Mouse (Mus musculus) liver, embryonic 13.5 days (tissue): Measurements from ENCODE around the gene Olfr883. TPM values are rescaled to one million over a fixed set of nuclear protein-coding genes. Genes with fewer than 3 reads are reported as not detected.

ENCODE experiments used
- ATAC-seq: fragments of 200-750 bp; cut with Nextera tagmentation; 2 replicates; pipeline ENCODE4 v1.8.0; 2017; ENCODE audit warnings: low read depth, mild to moderate bottlenecking, moderate number of reproducible peaks, moderate library complexity
- DNase-seq: peaks from one replicate; pipeline ENCODE4 v3.0.0; 2022
- H3K27ac ChIP-seq: fragments of 300-500 bp; sonication (generic); 2 replicates; pipeline ENCODE4 v1.5.1; 2015; ENCODE audit warnings: moderate library complexity, mild to moderate bottlenecking, inconsistent platforms
- H3K27me3 ChIP-seq: fragments of 300-500 bp; sonication (generic); 2 replicates; pipeline ENCODE4 v1.6.1; 2015; ENCODE audit warnings: mild to moderate bottlenecking, inconsistent platforms
- H3K36me3 ChIP-seq: fragments of 300-500 bp; sonication (generic); 2 replicates; pipeline ENCODE4 v1.6.1; 2015; ENCODE audit warnings: mild to moderate bottlenecking, inconsistent platforms
- H3K4me1 ChIP-seq: fragments of 300-500 bp; sonication (generic); replicated peaks from 2 replicates; pipeline ENCODE4 v1.6.1; 2015; ENCODE audit warnings: inconsistent platforms
- H3K4me2 ChIP-seq: fragments of 300-500 bp; sonication (generic); 2 replicates; pipeline ENCODE4 v1.6.1; 2015; ENCODE audit warnings: inconsistent platforms, mild to moderate bottlenecking, moderate library complexity
- H3K4me3 ChIP-seq: fragments of 300-500 bp; sonication (generic); replicated peaks from 2 replicates; pipeline ENCODE4 v1.5.1; 2015; ENCODE audit warnings: mild to moderate bottlenecking, inconsistent platforms
- H3K9ac ChIP-seq: fragments of 300-500 bp; sonication (generic); 2 replicates; pipeline ENCODE4 v1.6.1; 2015; ENCODE audit warnings: mild to moderate bottlenecking, inconsistent platforms
- H3K9me3 ChIP-seq: fragments of 300-500 bp; sonication (generic); replicated peaks from 2 replicates; pipeline ENCODE4 v1.6.1; 2016; ENCODE audit warnings: inconsistent platforms
- WGBS: fragments of 180-500 bp; shearing (Covaris S2); methylation state at CpG from one replicate; pipeline ENCODE4 v1.1.7; 2015; ENCODE audit not compliant: insufficient replicate concordance; 5-methylcytosine and 5-hydroxymethylcytosine counted together
- polyA plus RNA-seq: library from polyadenylated mRNA; unstranded; fragments of >200 nt; fragmentation: Nextera tagmentation; extraction: Ambion mirVana; gene quantifications from 2 replicates; pipeline ENCODE4 v1.2.1, GENCODE M21; 2015

Gene Olfr883
- not detected in 2 replicates for polyA plus RNA-seq

DNA sequence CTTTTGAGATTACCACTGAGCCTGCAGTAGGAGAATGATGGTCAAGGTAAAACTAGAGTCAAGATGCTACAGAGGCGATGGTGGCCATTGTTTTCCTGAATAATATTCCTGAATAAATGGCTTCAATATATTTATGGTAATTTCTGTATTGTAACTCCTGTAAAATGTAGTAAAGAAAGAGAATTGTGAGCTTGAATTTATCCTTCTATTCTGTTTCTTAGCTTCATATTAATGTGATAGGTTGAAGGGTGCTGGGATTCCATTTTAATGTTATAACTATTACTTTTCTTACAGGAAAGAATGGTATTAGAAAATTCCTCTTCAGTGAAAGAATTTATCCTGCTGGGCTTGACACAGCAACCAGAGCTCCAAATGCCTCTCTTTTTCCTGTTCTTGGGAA is at the start of gene Olfr883:
TSS of gene Olfr883 (plus strand) at position 301 of the 400 bp plus-strand sequence.
- DNase-seq (no peak), ATAC-seq (no peak)
- Histone ChIP-seq H3K9me3 (no peaks in the 10 kb centered on the region), H3K4me3 (no peak within 1 kb of the TSS), H3K27me3 (no peaks in the 10 kb centered on the region), H3K4me2 (no peak within 1 kb of the TSS), H3K36me3 (no peaks in the 10 kb centered on the region), H3K9ac (no peak within 1 kb of the TSS), H3K27ac (no peak within 1 kb of the TSS), H3K4me1 (no peaks in the 10 kb centered on the region)
- WGBS = 62% methylated on average over 1 of the region's 1 CpGs

- Histone ChIP-seq H3K4me3 (no peak within 1 kb of the TSS), H3K4me2 (no peak within 1 kb of the TSS)
- ATAC-seq = no peak
These were observed 34.1 kb upstream of the Olfr883 start, which contains the start of gene Olfr881 for GRCm38 (mm10) chr9:37991525-37991924. TSS of gene Olfr881 (plus strand) at chr9:37991825.

DNA sequence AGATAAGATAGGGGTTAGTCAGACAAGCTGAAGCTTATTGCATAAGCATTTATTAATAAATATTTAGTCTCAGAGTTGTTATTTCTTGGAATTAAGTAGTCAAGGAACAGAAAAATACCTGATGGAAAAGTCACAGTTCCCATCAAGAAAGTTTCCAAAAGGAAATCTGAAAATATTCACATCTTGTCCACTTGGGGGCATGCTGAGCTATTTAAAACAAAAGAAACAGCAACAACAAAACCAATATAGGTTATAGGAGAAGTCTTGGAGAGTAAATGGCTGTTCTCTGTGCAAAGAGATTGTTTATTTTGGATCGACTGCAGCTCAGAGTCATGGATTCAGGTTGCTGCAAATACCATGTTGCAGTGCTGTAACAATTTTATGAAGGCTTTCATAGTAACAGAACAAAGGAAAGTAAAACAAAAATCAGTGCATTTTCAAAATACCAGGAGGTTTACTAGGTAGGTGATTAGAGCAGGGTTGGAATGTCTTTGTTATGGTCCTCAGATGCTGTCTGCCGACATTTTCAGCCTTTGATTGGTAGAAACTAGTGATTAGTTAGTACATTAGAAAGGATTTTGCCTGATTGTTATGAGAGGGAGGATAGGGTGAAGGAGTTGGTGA is 26.9 kb upstream of the Olfr883 start:
- 30% methylated on average over 2 of the region's 2 CpGs for WGBS
- H3K27ac ChIP-seq = no peak overlapping the region
- H3K27me3 ChIP-seq = no peaks in the 10 kb centered on the region
- ATAC-seq (no peak), DNase-seq (no peak)
- H3K36me3 ChIP-seq = no peaks in the 10 kb centered on the region
- no peak overlapping the region for H3K4me2 ChIP-seq
- H3K4me3 ChIP-seq = no peak overlapping the region
- no peaks in the 10 kb centered on the region for H3K4me1 ChIP-seq
- no peaks in the 10 kb centered on the region for H3K9me3 ChIP-seq
- no peak overlapping the region for H3K9ac ChIP-seq

More at GRCm38 (mm10) chr9:37991525-37991924, 34.1 kb upstream of the Olfr883 start, which contains the start of gene Olfr881:
- no peaks in the 10 kb centered on the region for H3K4me1 ChIP-seq
- no peaks in the 10 kb centered on the region for H3K9me3 ChIP-seq
- no peak within 1 kb of the TSS for H3K27ac ChIP-seq
- no peaks in the 10 kb centered on the region for H3K36me3 ChIP-seq
- H3K9ac ChIP-seq = no peak within 1 kb of the TSS
- H3K27me3 ChIP-seq = no peaks in the 10 kb centered on the region
- DNase-seq = no peak

- H3K36me3 ChIP-seq = no peaks in the 10 kb centered on the region
- ATAC-seq (no peak), DNase-seq (no peak)
- no peak overlapping the region for H3K9ac ChIP-seq
- H3K27ac ChIP-seq = no peak overlapping the region
- H3K4me3 ChIP-seq = no peak overlapping the region
- H3K4me2 ChIP-seq = no peak overlapping the region
- H3K4me1 ChIP-seq = no peaks in the 10 kb centered on the region
- no peaks in the 10 kb centered on the region for H3K9me3 ChIP-seq
- 18% methylated on average over 1 of the region's 1 CpGs for WGBS
- H3K27me3 ChIP-seq = no peaks in the 10 kb centered on the region
These were observed 25.6 kb upstream of the Olfr883 start for GRCm38 (mm10) chr9:38000021-38000420.

DNA sequence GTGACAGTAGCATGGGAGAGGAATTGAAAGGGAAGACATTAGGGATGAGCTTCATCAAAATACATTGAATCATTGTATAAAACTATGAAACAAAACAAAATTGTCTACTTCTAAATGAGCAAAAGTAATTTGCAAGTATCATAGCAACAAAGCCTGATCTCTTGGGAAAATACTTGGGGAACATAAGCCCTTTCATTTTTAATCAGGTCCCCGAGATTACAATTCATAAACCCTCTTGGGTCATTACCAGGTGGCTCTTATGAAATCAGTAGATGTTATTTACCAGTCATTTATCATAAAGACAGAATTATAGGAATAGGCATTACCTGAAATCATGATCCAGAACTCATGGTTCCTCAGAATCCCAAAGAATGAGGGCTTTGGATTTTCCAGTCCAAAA is 20.6 kb downstream of the Olfr883 start, which contains the start of gene Olfr884:
TSS of gene Olfr884 (plus strand) at position 301 of the 400 bp plus-strand sequence.
- H3K9ac ChIP-seq = no peak within 1 kb of the TSS
- ATAC-seq (no peak), DNase-seq (no peak)
- no peaks in the 10 kb centered on the region for H3K36me3 ChIP-seq
- H3K4me1 ChIP-seq = no peaks in the 10 kb centered on the region
- no peak within 1 kb of the TSS for H3K4me3 ChIP-seq
- no peaks in the 10 kb centered on the region for H3K27me3 ChIP-seq
- no peak within 1 kb of the TSS for H3K27ac ChIP-seq
- H3K4me2 ChIP-seq = no peak within 1 kb of the TSS
- H3K9me3 ChIP-seq = no peaks in the 10 kb centered on the region
- WGBS = 32% methylated on average over 1 of the region's 1 CpGs

- DNase-seq (no peak), ATAC-seq (no peak)
- no peaks in the 10 kb centered on the region for H3K4me1 ChIP-seq
- no peak within 1 kb of the TSS for H3K4me3 ChIP-seq
- no peak within 1 kb of the TSS for H3K4me2 ChIP-seq
- no peaks in the 10 kb centered on the region for H3K36me3 ChIP-seq
- H3K27me3 ChIP-seq = no peaks in the 10 kb centered on the region
- no peak within 1 kb of the TSS for H3K27ac ChIP-seq
- WGBS = 55% methylated on average over 3 of the region's 3 CpGs
- H3K9me3 ChIP-seq = no peaks in the 10 kb centered on the region
- no peak within 1 kb of the TSS for H3K9ac ChIP-seq
These were observed 35.4 kb downstream of the Olfr883 start, which contains the start of gene Olfr885 for GRCm38 (mm10) chr9:38061022-38061421. TSS of gene Olfr885 (plus strand) at chr9:38061322.

Other genes with a start within 250 kb of the Olfr883 start
- not detected in 2 replicates for gene Olfr876, start 222.8 kb upstream of the Olfr883 start, polyA plus RNA-seq
- not detected in 2 replicates for gene Olfr877, start 171.5 kb upstream of the Olfr883 start, polyA plus RNA-seq
- not detected in 2 replicates for gene Olfr145, start 129.1 kb upstream of the Olfr883 start, polyA plus RNA-seq
- gene Olfr878, start 108.0 kb upstream of the Olfr883 start, polyA plus RNA-seq = not detected in 2 replicates
- not detected in 2 replicates for gene Olfr881, start 34.0 kb upstream of the Olfr883 start, polyA plus RNA-seq
- not detected in 2 replicates for gene Olfr884, start 20.7 kb downstream of the Olfr883 start, polyA plus RNA-seq
- gene Olfr885, start 35.5 kb downstream of the Olfr883 start, polyA plus RNA-seq = not detected in 2 replicates
- not detected in 2 replicates for gene Olfr887, start 58.3 kb downstream of the Olfr883 start, polyA plus RNA-seq
- gene Olfr888, start 82.3 kb downstream of the Olfr883 start, polyA plus RNA-seq = not detected in 2 replicates
- gene Olfr889, start 89.4 kb downstream of the Olfr883 start, polyA plus RNA-seq = 0.15 and 0.18 TPM in 2 replicates
- gene Olfr890, start 116.7 kb downstream of the Olfr883 start, polyA plus RNA-seq = not detected in 2 replicates
- not detected in 2 replicates for gene Olfr891, start 155.0 kb downstream of the Olfr883 start, polyA plus RNA-seq
- gene Olfr893, start 182.6 kb downstream of the Olfr883 start, polyA plus RNA-seq = not detected in 2 replicates
- not detected in 2 replicates for gene Olfr894, start 192.2 kb downstream of the Olfr883 start, polyA plus RNA-seq
- gene Olfr143, start 227.0 kb downstream of the Olfr883 start, polyA plus RNA-seq = not detected in 2 replicates
- gene Olfr895, start 242.0 kb downstream of the Olfr883 start, polyA plus RNA-seq = not detected in 2 replicates